13 mouse cellular contexts compared by ENCODE assay signal in genomic region chr6:48676860-48677415, GRCm38 (mm10). TPM values are rescaled to one million over a fixed set of nuclear protein-coding genes. Genes with fewer than 3 reads are reported as not detected.
DNase-seq lines count a peak whose midpoint lies in the region; ATAC-seq and TF ChIP-seq lines count a peak whose summit lies in the region.
"Had no signal": no experiment of that assay in that cellular context is flagged by ENCODE, and none has a peak within 500 bp of the region (broad histone marks: within the 10 kb centered on the region; RNA-seq: fewer than 3 reads in every experiment).

No protein-coding gene starts in this region.

- no peak for TF ChIP-seq CTCF in liver, postnatal 0 days (IDR thresholded peaks at IDR 0.05; ENCODE audit: low read depth)

- peak overlapping the region; percentile 54 for H3K4me2 ChIP-seq in heart, embryonic 14.5 days (ENCODE audit: low read length)
- peak overlapping the region; percentile 80 for H3K4me2 ChIP-seq in liver, postnatal 0 days (ENCODE audit: low read depth, low read length)

- H3K9me3 ChIP-seq in heart, embryonic 14.5 days (ENCODE audit: control insufficient read depth, low read length): no peaks in the 10 kb centered on the region
- no peaks in the 10 kb centered on the region for H3K9me3 ChIP-seq in megakaryocyte, embryonic 14.5 days
- H3K9me3 ChIP-seq in liver, postnatal 0 days (ENCODE audit: low read length): no peaks in the 10 kb centered on the region
- H3K9me3 ChIP-seq: forebrain, embryonic 13.5 days; midbrain, embryonic 12.5 days; neural tube, embryonic 13.5 days had no signal

- ATAC-seq in heart, embryonic 14.5 days (ENCODE audit: insufficient number of reproducible peaks, insufficient read depth, low FRiP score, low read depth): no peak
- no peak for ATAC-seq in megakaryocyte, adult 5-6 weeks (ENCODE audit: poor library complexity, severe bottlenecking)
- ATAC-seq in liver, postnatal 0 days: no peak
- no peak for ATAC-seq in megakaryocyte progenitor cell, adult 5-6 weeks (replicated peaks; ENCODE audit: poor library complexity)
- ATAC-seq: forebrain, embryonic 13.5 days had no signal

- no peaks in the 10 kb centered on the region; a peak in 1 of 4 replicates for H3K4me1 ChIP-seq in heart, embryonic 14.5 days (ENCODE audit: control insufficient read depth in 2 of 2, insufficient read depth in 2 of 2, low read length in 2 of 2)
- H3K4me1 ChIP-seq in megakaryocyte, embryonic 14.5 days: peaks cover 64% of the 10 kb centered on the region
- peaks cover 15% of the 10 kb centered on the region for H3K4me1 ChIP-seq in liver, postnatal 0 days (ENCODE audit: insufficient read depth)
- H3K4me1 ChIP-seq: neural tube, embryonic 13.5 days had no signal

- H3K4me3 ChIP-seq in heart, embryonic 14.5 days (ENCODE audit: control insufficient read depth in 1 of 2, insufficient read depth in 1 of 2, low read depth in 1 of 2, low read length in 2 of 2): peak overlapping the region in 1 of 2 experiments; percentile 35; a peak in 1 of 4 replicates
- H3K4me3 ChIP-seq in megakaryocyte, embryonic 14.5 days (replicated peaks): peak overlapping the region; percentile 95
- peak overlapping the region; percentile 57 for H3K4me3 ChIP-seq in liver, postnatal 0 days (ENCODE audit: low read depth, low read length)
- H3K4me3 ChIP-seq: forebrain, embryonic 13.5 days; midbrain, embryonic 12.5 days had no signal

- H3K27me3 ChIP-seq in heart, embryonic 14.5 days (ENCODE audit: control insufficient read depth, insufficient read depth, low read length): no peaks in the 10 kb centered on the region
- no peaks in the 10 kb centered on the region for H3K27me3 ChIP-seq in megakaryocyte, embryonic 14.5 days (replicated peaks)
- no peaks in the 10 kb centered on the region for H3K27me3 ChIP-seq in liver, postnatal 0 days (ENCODE audit: insufficient read depth, low read length)
- H3K27me3 ChIP-seq: forebrain, embryonic 13.5 days; midbrain, embryonic 12.5 days; neural tube, embryonic 13.5 days had no signal

- no peak for TF ChIP-seq EP300 in liver, postnatal 0 days (IDR thresholded peaks at IDR 0.05; ENCODE audit: low read depth)

- no peak overlapping the region for H3K9ac ChIP-seq in heart, embryonic 14.5 days (ENCODE audit: low read length)
- H3K9ac ChIP-seq in liver, postnatal 0 days (replicated peaks): no peak overlapping the region
- H3K9ac ChIP-seq: forebrain, embryonic 13.5 days; midbrain, embryonic 12.5 days; neural tube, embryonic 13.5 days had no signal

- 77% methylated on average over 5 of the region's 5 CpGs for WGBS in heart, embryonic 14.5 days
- 72% methylated on average over 5 of the region's 5 CpGs for WGBS in liver, postnatal 0 days (ENCODE audit: insufficient replicate concordance)

- H3K27ac ChIP-seq in heart, embryonic 14.5 days (replicated peaks in 1 of 2; ENCODE audit: control insufficient read depth in 1 of 2, insufficient read depth in 1 of 2, low read depth in 2 of 2, low read length in 2 of 2): no peak overlapping the region
- peak overlapping the region; percentile 73; the same call in 1 of the 2 replicates for H3K27ac ChIP-seq in liver, postnatal 0 days (ENCODE audit: low read depth)
- H3K27ac ChIP-seq: forebrain, embryonic 13.5 days; midbrain, embryonic 12.5 days; neural tube, embryonic 13.5 days had no signal

- H3K36me3 ChIP-seq in heart, embryonic 14.5 days (ENCODE audit: control insufficient read depth, insufficient read depth, low read length): no peaks in the 10 kb centered on the region; the same call in 1 of the 2 replicates
- peaks cover 30% of the 10 kb centered on the region for H3K36me3 ChIP-seq in megakaryocyte, embryonic 14.5 days (replicated peaks; ENCODE audit: low read length)
- no peaks in the 10 kb centered on the region; the same call in 1 of the 2 replicates for H3K36me3 ChIP-seq in liver, postnatal 0 days (replicated peaks; ENCODE audit: insufficient read depth, low read length)
- H3K36me3 ChIP-seq: midbrain, embryonic 12.5 days; neural tube, embryonic 13.5 days had no signal

- DNase-seq in heart, adult 9 months (ENCODE audit: low spot score in 2 of 2): no peak
- peak; percentile 61 for DNase-seq in induced T-regulatory cell, adult 2 months (ENCODE audit: low read depth)
- DNase-seq in liver, postnatal 0 days: peak; percentile 9
- no peak for DNase-seq in gastrocnemius, postnatal 4 days (ENCODE audit: low spot score in 2 of 2)

RNA-seq across cellular contexts. Expression of gene Gimap9, which starts 1.0 kb away (rescaled TPM):
- polyA plus RNA-seq in heart, embryonic 14.5 days (2014; fragmentation: Nextera tagmentation; extraction: Ambion mirVana): 5.8 and 6.3 TPM in 2 replicates
- polyA plus RNA-seq in megakaryocyte, embryonic 14.5 days (2012; ENCODE audit: insufficient read depth, low replicate concordance): 2.5 TPM in 1 of 2 replicates, not detected in the other
- 5.0 and 11.2 TPM in 2 replicates for total RNA-seq in megakaryocyte, adult 5-6 weeks (2015)
- 8.9 and 10.4 TPM in 2 replicates for total RNA-seq in megakaryocyte, adult 5-6 weeks (2017)
- 10.2 and 10.9 TPM in 2 replicates for polyA plus RNA-seq in liver, postnatal 0 days (2015; fragmentation: Nextera tagmentation; extraction: Ambion mirVana)
- 1 to 10 TPM; 2.3 to 3.2 TPM for total RNA-seq in gastrocnemius, postnatal 4 days (2021)
- total RNA-seq in megakaryocyte progenitor cell, adult 5-6 weeks (2015): 10.7 and 14.5 TPM in 2 replicates
- 17.2 and 29.9 TPM in 2 replicates for total RNA-seq in megakaryocyte progenitor cell, adult 5-6 weeks (2017)

RNA-seq across cellular contexts. Expression of gene Gimap4, which starts 7.4 kb away (rescaled TPM):
- polyA plus RNA-seq in heart, embryonic 14.5 days (2014; fragmentation: Nextera tagmentation; extraction: Ambion mirVana): 20.7 and 25.2 TPM in 2 replicates
- polyA plus RNA-seq in megakaryocyte, embryonic 14.5 days (2012; ENCODE audit: insufficient read depth, low replicate concordance): 0.32 TPM in 1 of 2 replicates, not detected in the other
- 24.2 and 24.8 TPM in 2 replicates for total RNA-seq in megakaryocyte, adult 5-6 weeks (2015)
- 46.0 and 76.0 TPM in 2 replicates for total RNA-seq in megakaryocyte, adult 5-6 weeks (2017)
- polyA plus RNA-seq in liver, postnatal 0 days (2015; fragmentation: Nextera tagmentation; extraction: Ambion mirVana): 13.5 and 14.5 TPM in 2 replicates
- total RNA-seq in gastrocnemius, postnatal 4 days (2021): 10 to 100 TPM; 18.9 to 19.4 TPM
- total RNA-seq in megakaryocyte progenitor cell, adult 5-6 weeks (2015): 0.39 and 1.7 TPM in 2 replicates
- 2.9 and 3.1 TPM in 2 replicates for total RNA-seq in megakaryocyte progenitor cell, adult 5-6 weeks (2017)
- total RNA-seq: layer of hippocampus, adult 18-20 months had no signal

RNA-seq across cellular contexts. Expression of gene Gimap8, which starts 29.9 kb away (rescaled TPM):
- 0.85 and 1.2 TPM in 2 replicates for polyA plus RNA-seq in heart, embryonic 14.5 days (2014; fragmentation: Nextera tagmentation; extraction: Ambion mirVana)
- 0.31 TPM in 1 of 2 replicates, not detected in the other for polyA plus RNA-seq in megakaryocyte, embryonic 14.5 days (2012; ENCODE audit: insufficient read depth, low replicate concordance)
- total RNA-seq in megakaryocyte, adult 5-6 weeks (2015): 2.8 and 2.9 TPM in 2 replicates
- total RNA-seq in megakaryocyte, adult 5-6 weeks (2017): 4.9 and 8.0 TPM in 2 replicates
- 1.1 TPM in 2 replicates for polyA plus RNA-seq in liver, postnatal 0 days (2015; fragmentation: Nextera tagmentation; extraction: Ambion mirVana)
- total RNA-seq in gastrocnemius, postnatal 4 days (2021): 1 to 10 TPM; 5.0 to 7.3 TPM
- total RNA-seq in megakaryocyte progenitor cell, adult 5-6 weeks (2015): 0.27 and 1.1 TPM in 2 replicates
- total RNA-seq in megakaryocyte progenitor cell, adult 5-6 weeks (2017): 0.50 and 2.0 TPM in 2 replicates

RNA-seq across cellular contexts. Expression of gene Gimap6, which starts 31.1 kb away (rescaled TPM):
- 37.6 and 40.2 TPM in 2 replicates for polyA plus RNA-seq in heart, embryonic 14.5 days (2014; fragmentation: Nextera tagmentation; extraction: Ambion mirVana)
- 1.2 and 5.9 TPM in 2 replicates for polyA plus RNA-seq in megakaryocyte, embryonic 14.5 days (2012; ENCODE audit: insufficient read depth, low replicate concordance)
- 6.2 and 10.6 TPM in 2 replicates for total RNA-seq in megakaryocyte, adult 5-6 weeks (2015)
- total RNA-seq in megakaryocyte, adult 5-6 weeks (2017): 15.7 and 23.1 TPM in 2 replicates
- polyA plus RNA-seq in liver, postnatal 0 days (2015; fragmentation: Nextera tagmentation; extraction: Ambion mirVana): 12.2 and 12.5 TPM in 2 replicates
- 10 to 100 TPM; 30.3 to 35.4 TPM for total RNA-seq in gastrocnemius, postnatal 4 days (2021)
- 2.5 and 6.7 TPM in 2 replicates for total RNA-seq in megakaryocyte progenitor cell, adult 5-6 weeks (2015)
- total RNA-seq in megakaryocyte progenitor cell, adult 5-6 weeks (2017): 3.5 and 15.6 TPM in 2 replicates

RNA-seq across cellular contexts. Expression of gene Gm28053, which starts 41.5 kb away (rescaled TPM):
- 3.3 and 5.1 TPM in 2 replicates for polyA plus RNA-seq in heart, embryonic 14.5 days (2014; fragmentation: Nextera tagmentation; extraction: Ambion mirVana)
- not detected in 2 replicates for polyA plus RNA-seq in megakaryocyte, embryonic 14.5 days (2012; ENCODE audit: insufficient read depth, low replicate concordance)
- total RNA-seq in megakaryocyte, adult 5-6 weeks (2015): 0.68 TPM in 1 of 2 replicates, not detected in the other
- total RNA-seq in megakaryocyte, adult 5-6 weeks (2017): 7.3 and 16.2 TPM in 2 replicates
- 1.1 TPM in 1 of 2 replicates, not detected in the other for polyA plus RNA-seq in liver, postnatal 0 days (2015; fragmentation: Nextera tagmentation; extraction: Ambion mirVana)
- total RNA-seq in gastrocnemius, postnatal 4 days (2021): 1 to 10 TPM; 2.4 to 4.7 TPM
- total RNA-seq in megakaryocyte progenitor cell, adult 5-6 weeks (2015): not detected in 2 replicates
- total RNA-seq in megakaryocyte progenitor cell, adult 5-6 weeks (2017): 20.7 and 26.7 TPM in 2 replicates
- total RNA-seq: left cerebral cortex, postnatal 36 days had no signal
- polyA plus RNA-seq: midbrain, embryonic 12.5 days had no signal

Comparison
In these comparisons a context has a peak if more than half of its experiments do, and no peak if none do; other contexts are left out.
1. DNase-seq: peak in induced T-regulatory cell, adult 2 months (single experiment) and liver, postnatal 0 days (single experiment); none in heart, adult 9 months (0 of 2) and gastrocnemius, postnatal 4 days (0 of 2).
2. RNA of gene Gimap4, which starts 7.4 kb away (total RNA-seq): 24.2 to 76.0 TPM in megakaryocyte, adult 5-6 weeks and 18.9 to 19.4 TPM in gastrocnemius, postnatal 4 days; 0.39 to 3.1 TPM in megakaryocyte progenitor cell, adult 5-6 weeks; every median in the first group is over 4 times any median in the second.